Mouse (Mus musculus): ENCODE measurements around the gene Creb3l4.
A peak's percentile ranks its signal among the peaks of the same experiment; 100 is the strongest.

- TF ChIP-seq CTCF (IDR thresholded peaks at IDR 0.05; ENCODE audit: low read depth) (peak; percentile 97), EP300 (IDR thresholded peaks at IDR 0.05; ENCODE audit: low read depth) (0 out of 2 replicates have a peak, but pooled peaks have one; percentile 25)
These were observed 22.0 kb upstream of the Creb3l4 start, which contains the start of gene Dennd4b for GRCm38 (mm10) chr3:90265034-90265931.

All from liver, postnatal 0 days (tissue).